Mouse (Mus musculus): ENCODE data around the gene Jak3. TPM values are rescaled to one million over a fixed set of nuclear protein-coding genes. Genes with fewer than 3 reads are reported as not detected.

Jak3 gene
- total RNA-seq, 1 experiment from 2014 or later = 7.1 TPM

Other genes with a start within 250 kb of the Jak3 start
- 2.2 to 12.0 TPM (median 8.3 TPM) in 3 replicates for gene Abhd8, start 212.6 kb upstream of the Jak3 start, total RNA-seq (2017)
- 5.7 to 17.9 TPM (median 13.7 TPM) in 3 replicates for gene Mrpl34, start 211.3 kb upstream of the Jak3 start, total RNA-seq (2017)
- 33.6 to 53.8 TPM (median 42.4 TPM) in 3 replicates for gene Dda1, start 207.1 kb upstream of the Jak3 start, total RNA-seq (2017)
- gene Ano8, start 190.3 kb upstream of the Jak3 start, total RNA-seq (2017) = 4.7 to 11.0 TPM (median 8.5 TPM) in 3 replicates
- gene Gtpbp3, start 188.2 kb upstream of the Jak3 start, total RNA-seq (2017) = 16.0 to 22.2 TPM (median 16.4 TPM) in 3 replicates
- gene Plvap, start 164.5 kb upstream of the Jak3 start, total RNA-seq (2017) = not detected in 3 replicates
- not detected in 3 replicates for gene Ccdc194, start 150.6 kb upstream of the Jak3 start, total RNA-seq (2017)
- gene Bst2, start 138.8 kb upstream of the Jak3 start, total RNA-seq (2017) = 25.5 to 51.2 TPM (median 32.9 TPM) in 3 replicates
- 13.9 to 34.3 TPM (median 20.5 TPM) in 3 replicates for gene Mvb12a, start 133.4 kb upstream of the Jak3 start, total RNA-seq (2017)
- 0.29 TPM in 1 of 3 replicates, not detected in the others for gene Tmem221, start 117.4 kb upstream of the Jak3 start, total RNA-seq (2017)
- not detected in 3 replicates for gene Nxnl1, start 109.7 kb upstream of the Jak3 start, total RNA-seq (2017)
- gene Slc27a1, start 107.4 kb upstream of the Jak3 start, total RNA-seq (2017) = 0.53 to 1.2 TPM (median 0.76 TPM) in 3 replicates
- gene Pgls, start 84.1 kb upstream of the Jak3 start, total RNA-seq (2017) = 31.2 to 49.8 TPM (median 36.8 TPM) in 3 replicates
- gene Fam129c, start 78.6 kb upstream of the Jak3 start, total RNA-seq (2017) = 6.3 to 12.8 TPM (median 6.9 TPM) in 3 replicates
- 39.9 to 78.4 TPM (median 65.4 TPM) in 3 replicates for gene Colgalt1, start 65.3 kb upstream of the Jak3 start, total RNA-seq (2017)
- gene Unc13a, start 4.5 kb upstream of the Jak3 start, total RNA-seq (2017) = 0.21 to 0.97 TPM (median 0.29 TPM) in 3 replicates
- 14.1 TPM in 1 of 3 replicates, not detected in the others for gene Insl3, start 12.9 kb downstream of the Jak3 start, total RNA-seq (2017)
- gene B3gnt3, start 25.5 kb downstream of the Jak3 start, total RNA-seq (2017) = 0.29 to 0.75 TPM in 2 of 3 replicates, not detected in the other
- gene Fcho1, start 49.4 kb downstream of the Jak3 start, total RNA-seq (2017) = 17.3 to 92.4 TPM (median 17.6 TPM) in 3 replicates
- 9.5 to 30.7 TPM (median 18.6 TPM) in 3 replicates for gene Zfp709, start 205.7 kb downstream of the Jak3 start, total RNA-seq (2017)
- 4.1 to 7.5 TPM (median 7.5 TPM) in 3 replicates for gene Zfp882, start 232.3 kb downstream of the Jak3 start, total RNA-seq (2017)
- gene Zfp617, start 232.3 kb downstream of the Jak3 start, total RNA-seq (2017) = 17.3 to 28.3 TPM (median 20.4 TPM) in 3 replicates

Measured in monocyte, adult 5-6 weeks (primary cell).